Mouse (Mus musculus): ENCODE results near the gene P4ha2. TPM values are rescaled to one million over a fixed set of nuclear protein-coding genes. Genes with fewer than 3 reads are reported as not detected.

P4ha2 gene
- polyA plus RNA-seq, 1 experiment from 2014 or later, result 12.6 TPM

DNA sequence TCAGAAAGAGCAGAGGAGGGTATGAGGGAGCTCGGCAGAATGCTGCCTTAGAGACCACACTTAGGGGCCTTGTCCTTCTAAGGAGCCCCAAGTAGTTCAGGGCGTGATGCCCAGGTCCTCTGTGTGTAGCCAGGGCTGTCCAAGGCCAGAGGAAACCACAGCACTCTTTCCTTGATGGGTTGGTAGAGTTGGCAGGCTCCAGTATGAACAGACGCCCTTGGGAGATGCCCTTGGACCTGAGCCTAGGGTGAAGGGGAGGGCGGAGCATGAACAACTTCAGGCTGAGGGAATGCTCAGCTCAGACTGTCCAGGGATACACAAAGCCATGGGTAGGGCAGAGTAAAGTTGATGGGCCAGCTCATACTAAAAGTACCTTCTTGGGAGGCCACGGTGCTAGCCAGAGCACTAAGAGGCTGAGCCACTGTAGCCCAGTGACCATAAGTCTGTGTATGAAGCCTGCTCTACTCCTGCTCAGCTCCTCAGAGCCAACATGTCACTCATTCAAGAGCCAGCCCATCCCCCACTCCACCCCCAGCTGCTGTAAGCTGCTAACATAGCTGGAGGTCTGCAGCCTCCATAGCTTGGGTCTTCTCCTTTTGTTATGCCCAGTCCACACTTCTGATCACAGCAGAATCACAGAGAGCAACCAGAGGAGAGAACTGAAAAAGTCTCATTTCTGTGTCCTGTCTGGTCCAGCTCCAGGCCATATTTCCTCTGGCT is 28.0 kb upstream of the P4ha2 start:
- H3K9me3 ChIP-seq, result no peaks in the 10 kb centered on the region
- no peak overlapping the region for H3K9ac ChIP-seq
- no peaks in the 10 kb centered on the region for H3K36me3 ChIP-seq
- no peak for ATAC-seq (ENCODE audit: low read depth)
- 92% methylated on average over 5 of the region's 5 CpGs for WGBS
- no peak overlapping the region for H3K27ac ChIP-seq (replicated peaks)
- peaks cover 25% of the 10 kb centered on the region for H3K27me3 ChIP-seq
- H3K4me1 ChIP-seq (replicated peaks), result peaks cover 35% of the 10 kb centered on the region
- H3K4me3 ChIP-seq, result no peak overlapping the region
- no peak overlapping the region for H3K4me2 ChIP-seq

- no peak for ATAC-seq (ENCODE audit: low read depth)
- H3K4me3 ChIP-seq, result no peak overlapping the region
- 30% methylated on average over 4 of the region's 4 CpGs for WGBS
- H3K4me2 ChIP-seq, result no peak overlapping the region
- H3K27ac ChIP-seq (replicated peaks), result no peak overlapping the region
- no peaks in the 10 kb centered on the region for H3K36me3 ChIP-seq
- H3K4me1 ChIP-seq (replicated peaks), result peaks cover 20% of the 10 kb centered on the region
- H3K9me3 ChIP-seq, result no peaks in the 10 kb centered on the region
- peaks cover 17% of the 10 kb centered on the region for H3K27me3 ChIP-seq
- no peak overlapping the region for H3K9ac ChIP-seq
These were observed 26.6 kb upstream of the P4ha2 start for GRCm38 (mm10) chr11:54073291-54073690.

GRCm38 (mm10) chr11:54075353-54075752 is 24.5 kb upstream of the P4ha2 start:
- H3K9me3 ChIP-seq, result no peaks in the 10 kb centered on the region
- no peaks in the 10 kb centered on the region for H3K36me3 ChIP-seq
- peaks cover 10% of the 10 kb centered on the region; the same call in 1 of the 2 replicates for H3K4me1 ChIP-seq (replicated peaks)
- H3K4me2 ChIP-seq, result no peak overlapping the region
- no peak overlapping the region for H3K9ac ChIP-seq
- no peak overlapping the region for H3K27ac ChIP-seq (replicated peaks)
- H3K27me3 ChIP-seq, result peaks cover 2% of the 10 kb centered on the region; the same call in 1 of the 2 replicates
- WGBS, result 68% methylated on average over 6 of the region's 6 CpGs
- ATAC-seq (ENCODE audit: low read depth), result no peak
- no peak overlapping the region for H3K4me3 ChIP-seq

GRCm38 (mm10) chr11:54076101-54076500 is 23.8 kb upstream of the P4ha2 start:
- H3K27me3 ChIP-seq, result no peaks in the 10 kb centered on the region
- H3K9ac ChIP-seq, result no peak overlapping the region
- WGBS, result 68% methylated on average over 1 of the region's 1 CpGs
- no peak overlapping the region for H3K4me2 ChIP-seq
- no peak for ATAC-seq (ENCODE audit: low read depth)
- H3K4me1 ChIP-seq (replicated peaks), result peaks cover 10% of the 10 kb centered on the region; the same call in 1 of the 2 replicates
- no peak overlapping the region for H3K27ac ChIP-seq (replicated peaks)
- H3K4me3 ChIP-seq, result no peak overlapping the region
- no peaks in the 10 kb centered on the region for H3K9me3 ChIP-seq
- no peaks in the 10 kb centered on the region for H3K36me3 ChIP-seq

DNA sequence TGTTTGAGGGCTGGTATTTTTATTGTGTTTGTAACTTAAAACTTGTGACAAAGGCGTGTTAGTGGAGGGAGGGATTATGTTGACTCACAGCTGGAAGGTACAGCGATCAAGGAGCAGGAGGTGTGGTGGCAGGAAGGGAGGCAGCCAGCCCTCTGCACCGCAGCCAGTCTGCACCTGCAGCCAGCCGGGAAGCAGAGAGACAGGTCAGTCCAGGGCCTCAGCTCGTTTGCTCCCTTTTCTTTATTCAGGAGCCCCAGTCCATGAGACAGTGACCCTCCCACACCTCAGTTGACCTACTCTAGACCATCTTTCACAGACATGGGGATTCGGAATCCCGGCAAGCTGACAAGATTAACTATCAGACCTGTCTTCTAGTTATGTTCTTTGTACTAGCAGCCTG is 19.5 kb upstream of the P4ha2 start:
- Histone ChIP-seq H3K9me3 (no peaks in the 10 kb centered on the region), H3K4me3 (no peak overlapping the region), H3K9ac (no peak overlapping the region), H3K27ac (replicated peaks) (no peak overlapping the region), H3K4me2 (no peak overlapping the region), H3K36me3 (no peaks in the 10 kb centered on the region), H3K27me3 (no peaks in the 10 kb centered on the region), H3K4me1 (replicated peaks) (0 out of 2 replicates have a peak, but pooled peaks cover 3% of the 10 kb centered on the region)
- no peak for ATAC-seq (ENCODE audit: low read depth)
- WGBS, result 30% methylated on average over 7 of the region's 7 CpGs

GRCm38 (mm10) chr11:54082725-54083124 is 17.2 kb upstream of the P4ha2 start:
- Histone ChIP-seq H3K9me3 (no peaks in the 10 kb centered on the region), H3K27ac (replicated peaks) (no peak overlapping the region), H3K4me1 (replicated peaks) (no peaks in the 10 kb centered on the region), H3K4me3 (no peak overlapping the region), H3K4me2 (no peak overlapping the region), H3K27me3 (no peaks in the 10 kb centered on the region), H3K9ac (no peak overlapping the region), H3K36me3 (no peaks in the 10 kb centered on the region)
- no peak for ATAC-seq (ENCODE audit: low read depth)
- WGBS, result 94% methylated on average over 5 of the region's 5 CpGs

GRCm38 (mm10) chr11:54084976-54085375 is 14.9 kb upstream of the P4ha2 start:
- Histone ChIP-seq H3K27ac (replicated peaks) (no peak overlapping the region), H3K4me1 (replicated peaks) (no peaks in the 10 kb centered on the region), H3K27me3 (no peaks in the 10 kb centered on the region), H3K9me3 (no peaks in the 10 kb centered on the region), H3K36me3 (no peaks in the 10 kb centered on the region), H3K9ac (no peak overlapping the region), H3K4me2 (no peak overlapping the region), H3K4me3 (no peak overlapping the region)
- no peak for ATAC-seq (ENCODE audit: low read depth)
- 83% methylated on average over 1 of the region's 1 CpGs for WGBS

DNA sequence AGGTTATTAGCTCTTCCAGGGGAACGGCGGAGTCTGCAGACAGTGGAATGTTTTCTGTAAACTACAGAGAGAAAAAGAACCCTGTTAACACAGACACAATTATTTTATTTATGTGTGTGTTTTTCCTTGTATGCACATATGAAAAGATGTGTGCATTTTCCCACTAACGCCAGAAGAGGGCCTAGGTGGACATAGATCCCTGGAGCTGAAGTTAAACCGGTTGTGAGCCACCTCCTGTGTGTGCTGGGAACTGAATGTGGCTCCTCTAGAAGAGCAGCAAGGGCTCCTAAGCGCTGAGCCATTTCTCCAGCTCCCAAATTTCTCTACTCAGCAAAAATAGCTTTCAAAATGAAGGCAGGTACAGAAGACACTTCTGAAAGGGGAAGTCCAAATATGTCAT is 14.1 kb upstream of the P4ha2 start:
- no peak for ATAC-seq (ENCODE audit: low read depth)
- WGBS, result 57% methylated on average over 5 of the region's 5 CpGs
- no peaks in the 10 kb centered on the region for H3K36me3 ChIP-seq

DNA sequence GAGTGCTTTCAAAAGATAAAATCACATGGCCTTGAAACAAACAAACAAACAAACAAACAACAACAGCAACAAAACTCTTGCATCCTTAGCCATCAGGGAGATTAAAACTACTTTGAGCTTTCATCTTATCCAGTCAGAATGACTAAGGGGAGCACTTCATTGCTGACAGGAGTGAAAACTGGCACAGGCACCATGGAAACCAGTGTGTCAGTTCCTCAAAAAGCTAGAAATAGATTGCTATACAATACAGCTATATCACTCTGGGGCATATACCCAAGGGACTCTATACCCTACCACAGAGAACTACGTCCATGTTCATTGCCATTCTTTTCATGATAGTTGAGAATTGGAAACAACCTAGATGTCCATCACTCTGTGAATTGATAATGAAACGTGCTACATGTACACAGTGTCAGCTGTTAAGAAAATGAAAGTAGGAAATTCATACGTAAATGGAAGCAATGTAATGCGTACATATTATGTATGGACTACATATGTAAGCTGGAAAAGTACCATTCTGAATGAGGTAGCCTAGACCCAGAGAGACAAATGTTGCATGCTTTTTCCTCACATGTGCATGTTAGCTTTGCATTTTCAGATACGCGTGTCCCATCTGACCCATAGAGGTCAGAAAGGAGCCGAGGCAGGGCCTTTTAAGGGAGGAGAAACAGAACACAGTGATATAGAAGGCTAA is 11.5 kb upstream of the P4ha2 start:
- no peak overlapping the region for H3K4me2 ChIP-seq
- H3K9me3 ChIP-seq, result no peaks in the 10 kb centered on the region
- 83% methylated on average over 7 of the region's 7 CpGs for WGBS
- no peak overlapping the region for H3K4me3 ChIP-seq
- H3K36me3 ChIP-seq, result no peaks in the 10 kb centered on the region
- ATAC-seq (ENCODE audit: low read depth), result no peak
- no peaks in the 10 kb centered on the region for H3K27me3 ChIP-seq
- peaks cover 8% of the 10 kb centered on the region; the same call in 1 of the 2 replicates for H3K4me1 ChIP-seq (replicated peaks)
- H3K9ac ChIP-seq, result no peak overlapping the region
- H3K27ac ChIP-seq (replicated peaks), result no peak overlapping the region

More for the DNA sequence above, 14.1 kb upstream of the P4ha2 start:
- Histone ChIP-seq H3K27me3 (no peaks in the 10 kb centered on the region), H3K4me3 (no peak overlapping the region), H3K4me1 (replicated peaks) (no peaks in the 10 kb centered on the region), H3K9me3 (no peaks in the 10 kb centered on the region), H3K9ac (no peak overlapping the region), H3K4me2 (no peak overlapping the region), H3K27ac (replicated peaks) (no peak overlapping the region)

- no peak overlapping the region for H3K27ac ChIP-seq (replicated peaks)
These were observed 11.0 kb upstream of the P4ha2 start for GRCm38 (mm10) chr11:54088947-54089317.

DNA sequence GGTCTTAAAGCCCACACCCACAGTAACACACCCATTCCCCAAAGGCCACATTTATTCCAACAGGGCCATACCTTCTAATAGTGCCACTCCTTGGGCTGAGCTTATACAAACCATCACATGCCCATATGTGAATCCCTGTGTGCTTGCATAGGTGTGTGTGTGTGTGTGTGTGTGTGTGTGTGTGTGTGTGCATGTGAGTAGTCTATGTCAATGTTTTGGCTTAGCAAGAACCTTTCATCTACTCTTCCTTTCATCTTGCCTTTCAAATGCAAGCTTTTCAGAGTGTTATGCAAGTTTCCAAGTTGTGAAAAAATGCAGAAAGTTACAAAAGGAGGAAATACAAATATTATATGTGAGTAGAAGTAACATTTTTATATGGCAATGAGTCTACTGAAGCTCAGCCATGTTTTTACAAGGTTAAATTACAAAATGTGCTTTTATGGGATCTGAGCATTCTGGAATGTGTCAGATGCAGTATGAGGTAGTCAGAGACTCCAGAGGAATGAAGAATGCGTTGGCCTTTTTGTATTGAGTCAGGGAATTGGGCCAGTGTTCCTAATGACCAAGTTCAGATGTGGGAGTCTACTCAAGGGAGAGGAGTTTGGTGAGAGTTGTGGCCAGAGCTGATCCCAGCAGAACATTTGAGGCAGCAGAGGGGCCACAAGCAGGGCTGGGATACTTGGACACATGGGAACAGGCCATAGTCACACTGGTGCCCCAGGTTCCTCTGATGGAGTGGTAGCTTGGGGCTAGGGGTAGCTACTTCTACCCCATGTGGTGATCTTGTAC is 9.6 kb upstream of the P4ha2 start:
- Histone ChIP-seq H3K4me3 (no peak overlapping the region), H3K4me1 (replicated peaks) (peaks cover 8% of the 10 kb centered on the region; the same call in 1 of the 2 replicates), H3K27ac (replicated peaks) (no peak overlapping the region), H3K27me3 (no peaks in the 10 kb centered on the region), H3K9ac (no peak overlapping the region), H3K9me3 (no peaks in the 10 kb centered on the region), H3K4me2 (no peak overlapping the region), H3K36me3 (no peaks in the 10 kb centered on the region)
- WGBS, result 83% methylated on average over 1 of the region's 1 CpGs
- ATAC-seq (ENCODE audit: low read depth), result no peak

More at GRCm38 (mm10) chr11:54088947-54089317, 11.0 kb upstream of the P4ha2 start:
- no peaks in the 10 kb centered on the region for H3K36me3 ChIP-seq
- no peak overlapping the region for H3K4me2 ChIP-seq
- no peak for ATAC-seq (ENCODE audit: low read depth)
- peaks cover 8% of the 10 kb centered on the region; the same call in 1 of the 2 replicates for H3K4me1 ChIP-seq (replicated peaks)
- H3K4me3 ChIP-seq, result no peak overlapping the region
- no peaks in the 10 kb centered on the region for H3K9me3 ChIP-seq
- H3K27me3 ChIP-seq, result no peaks in the 10 kb centered on the region
- 54% methylated on average over 5 of the region's 5 CpGs for WGBS
- no peak overlapping the region for H3K9ac ChIP-seq

DNA sequence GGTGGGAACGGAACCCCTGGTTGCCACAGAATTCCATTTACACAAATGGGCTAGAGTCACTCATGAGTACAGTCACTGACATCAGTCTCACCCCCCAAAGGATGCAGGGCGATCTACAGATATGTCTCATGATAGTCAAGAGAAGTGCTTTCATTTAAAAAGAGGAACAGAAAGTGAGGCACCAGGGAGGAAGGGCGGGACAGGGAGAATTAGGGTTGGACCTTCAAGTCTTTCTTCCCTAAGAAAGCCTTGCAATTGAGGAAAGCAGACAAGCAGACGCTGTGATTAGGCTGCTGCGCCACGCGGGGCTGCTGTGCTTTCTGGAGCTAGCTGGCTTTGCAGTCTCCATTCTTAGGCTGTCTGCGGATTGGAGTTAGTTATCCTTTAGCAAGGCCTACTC is 8.2 kb upstream of the P4ha2 start:
- ATAC-seq (ENCODE audit: low read depth), result no peak
- no peak overlapping the region for H3K4me3 ChIP-seq
- no peaks in the 10 kb centered on the region for H3K27me3 ChIP-seq
- no peak overlapping the region for H3K9ac ChIP-seq
- H3K4me2 ChIP-seq, result no peak overlapping the region
- peaks cover 8% of the 10 kb centered on the region; the same call in 1 of the 2 replicates for H3K4me1 ChIP-seq (replicated peaks)
- H3K9me3 ChIP-seq, result no peaks in the 10 kb centered on the region
- WGBS, result 52% methylated on average over 8 of the region's 8 CpGs
- H3K36me3 ChIP-seq, result no peaks in the 10 kb centered on the region
- H3K27ac ChIP-seq (replicated peaks), result no peak overlapping the region

Data from neural tube, embryonic 13.5 days (tissue).